ENCODE assay signal across 8 mouse cellular contexts in the genomic region with DNA sequence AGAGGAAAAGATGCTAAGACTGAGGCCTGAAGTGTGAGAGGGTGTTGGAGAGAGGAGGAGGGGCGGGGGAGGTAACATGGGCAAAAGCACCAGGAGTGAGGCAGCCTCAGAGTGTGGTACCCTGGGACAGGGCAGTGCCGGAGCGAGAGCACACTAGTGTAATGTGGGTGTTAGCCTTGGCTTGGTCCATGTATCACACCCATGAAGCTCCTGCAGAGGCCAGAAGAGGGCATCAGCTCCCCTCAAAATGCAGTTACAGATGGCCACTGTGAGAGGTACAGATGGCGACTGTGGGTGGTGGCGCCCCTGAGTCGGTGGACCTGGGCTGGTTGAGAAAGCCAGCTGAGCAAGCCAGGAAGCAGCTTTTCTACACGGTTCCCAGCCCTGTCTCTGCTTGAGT. TPM values are rescaled to one million over a fixed set of nuclear protein-coding genes. Genes with fewer than 3 reads are reported as not detected.
DNase-seq lines count a peak whose midpoint lies in the region; ATAC-seq and TF ChIP-seq lines count a peak whose summit lies in the region.

No protein-coding gene starts in this region.

- H3K27ac ChIP-seq in hindbrain, embryonic 11.5 days (ENCODE audit: low read depth, low read length) = no peak overlapping the region
- no peak overlapping the region for H3K27ac ChIP-seq in hindbrain, embryonic 12.5 days
- H3K27ac ChIP-seq in embryonic facial prominence, embryonic 11.5 days (replicated peaks; ENCODE audit: low read depth, low read length) = no peak overlapping the region
- H3K27ac ChIP-seq in small intestine, adult 2 months (ENCODE audit: insufficient read depth, low read depth, low read length) = no peak overlapping the region

- peak; percentile 20; the same call in 1 of the 2 replicates for TF ChIP-seq CTCF in small intestine, adult 2 months (IDR thresholded peaks at IDR 0.05; ENCODE audit: extremely low read depth, insufficient read length, insufficient replicate concordance, low read depth, low read length)

- H3K4me1 ChIP-seq in hindbrain, embryonic 11.5 days (replicated peaks; ENCODE audit: control insufficient read depth, insufficient read depth, low read length) = no peaks in the 10 kb centered on the region
- no peaks in the 10 kb centered on the region for H3K4me1 ChIP-seq in hindbrain, embryonic 12.5 days
- no peaks in the 10 kb centered on the region for H3K4me1 ChIP-seq in embryonic facial prominence, embryonic 11.5 days (ENCODE audit: control insufficient read depth, insufficient read depth, low read length)
- no peaks in the 10 kb centered on the region for H3K4me1 ChIP-seq in small intestine, adult 2 months (ENCODE audit: control insufficient read depth, insufficient read depth, insufficient read length, low read length)

- DNase-seq in hindbrain, embryonic 11.5 days (ENCODE audit: low spot score) = peak; percentile 58
- DNase-seq in T-cell, adult 2 months (ENCODE audit: low spot score) = peak; percentile 34
- peak; percentile 29 for DNase-seq in embryonic facial prominence, embryonic 11.5 days (ENCODE audit: low spot score)
- peak; percentile 11 for DNase-seq in kidney, postnatal 14 days
- DNase-seq in lung, postnatal 14 days = peak; percentile 2
- no peak for DNase-seq in adipocyte (ENCODE audit: low spot score)

- no peak overlapping the region for H3K9ac ChIP-seq in hindbrain, embryonic 11.5 days (ENCODE audit: low read depth, low read length)
- no peak overlapping the region for H3K9ac ChIP-seq in hindbrain, embryonic 12.5 days
- no peak overlapping the region for H3K9ac ChIP-seq in embryonic facial prominence, embryonic 11.5 days (replicated peaks; ENCODE audit: low read length)

- TF ChIP-seq POLR2A in small intestine, adult 2 months (IDR thresholded peaks at IDR 0.05; ENCODE audit: low read depth, low read length) = no peak

- ATAC-seq in hindbrain, embryonic 11.5 days (ENCODE audit: low FRiP score) = peak; percentile 49; the same call in 1 of the 2 replicates
- ATAC-seq in hindbrain, embryonic 12.5 days (ENCODE audit: low FRiP score) = no peak
- ATAC-seq in embryonic facial prominence, embryonic 11.5 days (replicated peaks; ENCODE audit: insufficient number of reproducible peaks, low FRiP score, low TSS enrichment, low read depth) = 0 out of 2 replicates have a peak, but pooled peaks have one; percentile 39

- H3K9me3 ChIP-seq in hindbrain, embryonic 11.5 days (ENCODE audit: control insufficient read depth, low read length) = no peaks in the 10 kb centered on the region
- no peaks in the 10 kb centered on the region for H3K9me3 ChIP-seq in hindbrain, embryonic 12.5 days (replicated peaks)
- no peaks in the 10 kb centered on the region for H3K9me3 ChIP-seq in embryonic facial prominence, embryonic 11.5 days (replicated peaks; ENCODE audit: control insufficient read depth, low read length)

- H3K4me2 ChIP-seq in hindbrain, embryonic 11.5 days (replicated peaks; ENCODE audit: low read depth, low read length) = no peak overlapping the region
- no peak overlapping the region for H3K4me2 ChIP-seq in hindbrain, embryonic 12.5 days (replicated peaks)
- H3K4me2 ChIP-seq in embryonic facial prominence, embryonic 11.5 days (ENCODE audit: low read depth, low read length) = no peak overlapping the region

- H3K27me3 ChIP-seq in hindbrain, embryonic 11.5 days (ENCODE audit: control insufficient read depth, insufficient read depth, low read length) = no peaks in the 10 kb centered on the region
- peaks cover 6% of the 10 kb centered on the region for H3K27me3 ChIP-seq in hindbrain, embryonic 12.5 days
- no peaks in the 10 kb centered on the region for H3K27me3 ChIP-seq in embryonic facial prominence, embryonic 11.5 days (ENCODE audit: control insufficient read depth, insufficient read depth, low read length)
- H3K27me3 ChIP-seq in small intestine, adult 2 months (ENCODE audit: control insufficient read depth, insufficient read depth, low read length) = no peaks in the 10 kb centered on the region; the same call in none of the 2 replicates

- 34% methylated on average over 7 of the region's 7 CpGs for WGBS in hindbrain, embryonic 11.5 days
- 33% methylated on average over 7 of the region's 7 CpGs for WGBS in hindbrain, embryonic 12.5 days
- 36% methylated on average over 7 of the region's 7 CpGs for WGBS in embryonic facial prominence, embryonic 11.5 days
- 30% methylated on average over 7 of the region's 7 CpGs for WGBS in small intestine, adult 2 months

- no peaks in the 10 kb centered on the region for H3K36me3 ChIP-seq in hindbrain, embryonic 11.5 days (ENCODE audit: control insufficient read depth, insufficient read depth, low read length)
- no peaks in the 10 kb centered on the region for H3K36me3 ChIP-seq in hindbrain, embryonic 12.5 days
- H3K36me3 ChIP-seq in embryonic facial prominence, embryonic 11.5 days (replicated peaks; ENCODE audit: control insufficient read depth, insufficient read depth, low read depth, low read length) = no peaks in the 10 kb centered on the region
- no peaks in the 10 kb centered on the region for H3K36me3 ChIP-seq in small intestine, adult 2 months (ENCODE audit: control insufficient read depth, insufficient read depth, low read length)

- no peak overlapping the region for H3K4me3 ChIP-seq in hindbrain, embryonic 11.5 days (ENCODE audit: low read depth, low read length)
- H3K4me3 ChIP-seq in hindbrain, embryonic 12.5 days = no peak overlapping the region
- no peak overlapping the region for H3K4me3 ChIP-seq in embryonic facial prominence, embryonic 11.5 days (ENCODE audit: low read depth, low read length)
- no peak overlapping the region for H3K4me3 ChIP-seq in small intestine, adult 2 months (ENCODE audit: low read depth, low read length)

RNA-seq across cellular contexts. Expression of a gene that starts 11.4 kb away (rescaled TPM):
- polyA plus RNA-seq in hindbrain, embryonic 11.5 days (2014; fragmentation: Nextera tagmentation; extraction: Ambion mirVana) = not detected in 2 replicates
- 0.14 TPM in 1 of 2 replicates, not detected in the other for polyA plus RNA-seq in hindbrain, embryonic 12.5 days (2016; fragmentation: Nextera tagmentation; extraction: Ambion mirVana)
- not detected in 2 replicates for polyA plus RNA-seq in embryonic facial prominence, embryonic 11.5 days (2014; fragmentation: Nextera tagmentation; extraction: Ambion mirVana)
- polyA plus RNA-seq in small intestine, adult 2 months (2012; rRNA removed) = 0.04 and 0.05 TPM in 2 replicates

RNA-seq across cellular contexts. Expression of a gene that starts 22.2 kb away (rescaled TPM):
- polyA plus RNA-seq in hindbrain, embryonic 11.5 days (2014; fragmentation: Nextera tagmentation; extraction: Ambion mirVana) = 0.08 TPM in 1 of 2 replicates, not detected in the other
- not detected in 2 replicates for polyA plus RNA-seq in hindbrain, embryonic 12.5 days (2016; fragmentation: Nextera tagmentation; extraction: Ambion mirVana)
- polyA plus RNA-seq in embryonic facial prominence, embryonic 11.5 days (2014; fragmentation: Nextera tagmentation; extraction: Ambion mirVana) = 0.06 TPM in 1 of 2 replicates, not detected in the other
- polyA plus RNA-seq in small intestine, adult 2 months (2012; rRNA removed) = not detected in 2 replicates

RNA-seq across cellular contexts. Expression of a gene that starts 33.8 kb away (rescaled TPM):
- polyA plus RNA-seq in hindbrain, embryonic 11.5 days (2014; fragmentation: Nextera tagmentation; extraction: Ambion mirVana) = 262 and 282 TPM in 2 replicates
- polyA plus RNA-seq in hindbrain, embryonic 12.5 days (2016; fragmentation: Nextera tagmentation; extraction: Ambion mirVana) = 169 and 192 TPM in 2 replicates
- 342 and 357 TPM in 2 replicates for polyA plus RNA-seq in embryonic facial prominence, embryonic 11.5 days (2014; fragmentation: Nextera tagmentation; extraction: Ambion mirVana)
- polyA plus RNA-seq in small intestine, adult 2 months (2012; rRNA removed) = 24.6 and 25.7 TPM in 2 replicates

RNA-seq across cellular contexts. Expression of a gene that starts 46.6 kb away (rescaled TPM):
- 17.0 and 17.2 TPM in 2 replicates for polyA plus RNA-seq in hindbrain, embryonic 11.5 days (2014; fragmentation: Nextera tagmentation; extraction: Ambion mirVana)
- 17.0 and 17.1 TPM in 2 replicates for polyA plus RNA-seq in hindbrain, embryonic 12.5 days (2016; fragmentation: Nextera tagmentation; extraction: Ambion mirVana)
- polyA plus RNA-seq in embryonic facial prominence, embryonic 11.5 days (2014; fragmentation: Nextera tagmentation; extraction: Ambion mirVana) = 19.9 and 21.0 TPM in 2 replicates
- polyA plus RNA-seq in small intestine, adult 2 months (2012; rRNA removed) = 5.6 and 6.9 TPM in 2 replicates

RNA-seq across cellular contexts. Expression of a gene that starts 47.5 kb away (rescaled TPM):
- 32.6 and 35.6 TPM in 2 replicates for polyA plus RNA-seq in hindbrain, embryonic 11.5 days (2014; fragmentation: Nextera tagmentation; extraction: Ambion mirVana)
- polyA plus RNA-seq in hindbrain, embryonic 12.5 days (2016; fragmentation: Nextera tagmentation; extraction: Ambion mirVana) = 41.4 and 42.3 TPM in 2 replicates
- polyA plus RNA-seq in embryonic facial prominence, embryonic 11.5 days (2014; fragmentation: Nextera tagmentation; extraction: Ambion mirVana) = 26.9 and 31.6 TPM in 2 replicates
- 16.3 and 25.4 TPM in 2 replicates for polyA plus RNA-seq in small intestine, adult 2 months (2012; rRNA removed)
